Mouse (Mus musculus) small intestine, adult 2 months (tissue): Measurements from ENCODE around the gene Tmem131.

ENCODE experiments used
- CTCF ChIP-seq: fragments of 200-500 bp; IDR thresholded peaks from 2 replicates; pipeline ENCODE4 v1.5.1; 2012; ENCODE audit warnings: low read depth, mild to moderate bottlenecking, control low read depth, inconsistent platforms, low read length, moderate library complexity, mixed read lengths; ENCODE audit not compliant: insufficient replicate concordance, insufficient read length; ENCODE audit errors: extremely low read depth
- POLR2A ChIP-seq: fragments of 200-500 bp; IDR thresholded peaks from 2 replicates; pipeline ENCODE4 v1.6.1; 2012; ENCODE audit warnings: low read depth, mild to moderate bottlenecking, control low read depth, inconsistent platforms, low read length, moderate library complexity

- TF ChIP-seq CTCF: no peak
- no peak for TF ChIP-seq POLR2A
These were observed 33.1 kb downstream of the Tmem131 start for GRCm38 (mm10) chr1:36910397-36910796.
